Mouse (Mus musculus) liver, adult 2 months (tissue): Measurements from ENCODE around the gene Pdcd4.

ENCODE experiments used
- CTCF ChIP-seq: fragments of 200-500 bp; IDR thresholded peaks from 2 replicates; pipeline ENCODE4 v1.5.1; 2011; ENCODE audit warnings: low read depth, low read length, control low read depth
- POLR2A ChIP-seq: fragments of 200-500 bp; IDR thresholded peaks from 2 replicates; pipeline ENCODE4 v1.6.1; 2011; ENCODE audit warnings: low read length, control low read depth; ENCODE audit not compliant: insufficient read depth; ENCODE audit errors: extremely low read depth

GRCm38 (mm10) chr19:53856794-53857193, 35.2 kb upstream of the Pdcd4 start:
- TF ChIP-seq CTCF (no peak), POLR2A (no peak)
